Mouse (Mus musculus) stomach, postnatal 0 days (tissue): ENCODE data around the gene Pigp.
"Not testable (repeated sequence)": the region's sequence is repeated elsewhere in the genome, so short reads cannot be mapped to it uniquely, and the experiment has no call there.

Experiments
- CTCF ChIP-seq: IDR thresholded peaks from 2 replicates; pipeline ENCODE4 v1.5.1; 2016; ENCODE audit warnings: antibody characterized with exemption, low read depth, mild to moderate bottlenecking, moderate library complexity
- EP300 ChIP-seq: optimal IDR thresholded peaks from 2 replicates; pipeline ENCODE3; 2016; ENCODE audit warnings: antibody characterized with exemption

GRCm38 (mm10) chr16:94339164-94340160, 32.2 kb downstream of the Pigp start:
- not testable (repeated sequence) for TF ChIP-seq EP300, CTCF
